Mouse (Mus musculus): ENCODE measurements around the gene Kif5a.

The Kif5a gene

GRCm38 (mm10) chr10:127190398-127191190 is 72.6 kb downstream of the Kif5a start:
- DNase-seq: no peak

- no peak for DNase-seq
These were observed 73.3 kb downstream of the Kif5a start, which contains the start of gene Arhgef25 for GRCm38 (mm10) chr10:127189651-127190381. Gene Arhgef25 (minus strand): TSS chr10:127190083.

GRCm38 (mm10) chr10:127189116-127189650 is 74.0 kb downstream of the Kif5a start:
- DNase-seq: no peak

GRCm38 (mm10) chr10:127188465-127189115 is 74.6 kb downstream of the Kif5a start:
- DNase-seq: no peak

GRCm38 (mm10) chr10:127188079-127188453 is 75.1 kb downstream of the Kif5a start:
- no peak for DNase-seq

GRCm38 (mm10) chr10:127187371-127188078 is 75.6 kb downstream of the Kif5a start:
- DNase-seq: no peak

- no peak for DNase-seq
These were observed 76.7 kb downstream of the Kif5a start for GRCm38 (mm10) chr10:127186451-127186850.

GRCm38 (mm10) chr10:127185506-127185905 is 77.6 kb downstream of the Kif5a start:
- DNase-seq: no peak

- DNase-seq: no peak
These were observed 78.0 kb downstream of the Kif5a start for GRCm38 (mm10) chr10:127185101-127185500.

- DNase-seq: no peak
These were observed 79.4 kb downstream of the Kif5a start for GRCm38 (mm10) chr10:127183759-127184158.

- DNase-seq: no peak
These were observed 80.5 kb downstream of the Kif5a start for GRCm38 (mm10) chr10:127182624-127183023.

GRCm38 (mm10) chr10:127181566-127181965 is 81.6 kb downstream of the Kif5a start:
- DNase-seq: no peak

- DNase-seq: no peak
These were observed 82.5 kb downstream of the Kif5a start for GRCm38 (mm10) chr10:127180695-127181047.

GRCm38 (mm10) chr10:127179871-127180694 is 83.1 kb downstream of the Kif5a start, which contains the start of gene Slc26a10:
Gene Slc26a10 (minus strand): TSS chr10:127180645.
- DNase-seq: no peak

GRCm38 (mm10) chr10:127178286-127179027 is 84.7 kb downstream of the Kif5a start:
- DNase-seq: no peak

- DNase-seq: peak in 1 of 2 experiments; percentile 73
These were observed 85.4 kb downstream of the Kif5a start for GRCm38 (mm10) chr10:127177719-127178118.

- DNase-seq: no peak
These were observed 85.9 kb downstream of the Kif5a start for GRCm38 (mm10) chr10:127177235-127177634.

- no peak for DNase-seq
These were observed 86.4 kb downstream of the Kif5a start for GRCm38 (mm10) chr10:127176756-127177155.

GRCm38 (mm10) chr10:127176228-127176627 is 86.9 kb downstream of the Kif5a start:
- no peak for DNase-seq

Data from kidney, adult 8-10 months (tissue).